Mouse (Mus musculus) MEL (cell line): Measurements from ENCODE around the gene Cbln3.

Source experiments
- CTCF ChIP-seq, 3 experiments: IDR thresholded peaks in 2 of 3; conservative IDR thresholded peaks in 1 of 3; 2 replicates each; pipeline ENCODE4 v1.5.1; 2011 to 2012; ENCODE audit warnings: low read length in 3 of 3, low read depth in 2 of 3, mild to moderate bottlenecking in 2 of 3, improper control_type of control experiment in 1 of 3, inconsistent platforms in 1 of 3, mixed read lengths in 1 of 3, moderate library complexity in 1 of 3; ENCODE audit not compliant: control insufficient read depth in 1 of 3, insufficient read depth in 1 of 3, poor library complexity in 1 of 3, severe bottlenecking in 1 of 3
- E2F4 ChIP-seq: IDR thresholded peaks from 2 replicates; pipeline ENCODE4 v1.6.1; 2011; ENCODE audit warnings: low read depth, low read length, improper control_type of control experiment, borderline replicate concordance
- POLR2A ChIP-seq, 2 experiments: IDR thresholded peaks; 2 replicates each; pipeline ENCODE4 v1.6.1; 2011 to 2012; ENCODE audit warnings: low read length in 2 of 2, mild to moderate bottlenecking in 2 of 2, control low read depth in 1 of 2, improper control_type of control experiment in 1 of 2, low read depth in 1 of 2, moderate library complexity in 1 of 2; ENCODE audit not compliant: control insufficient read depth in 1 of 2, insufficient read depth in 1 of 2, poor library complexity in 1 of 2
- POLR2AphosphoS2 ChIP-seq: IDR thresholded peaks from 2 replicates; pipeline ENCODE4 v1.6.1; 2011; ENCODE audit warnings: low read length, improper control_type of control experiment
- ZKSCAN1 ChIP-seq: IDR thresholded peaks from 2 replicates; pipeline ENCODE4 v1.6.1; 2012; ENCODE audit warnings: low read depth, mild to moderate bottlenecking, inconsistent platforms, low read length, improper control_type of control experiment, moderate library complexity

GRCm38 (mm10) chr14:55926847-55927246 is 42.7 kb upstream of the Cbln3 start:
- no peak for TF ChIP-seq E2F4
- no peak for TF ChIP-seq CTCF (IDR thresholded peaks at IDR 0.05 in 2 of 3, conservative IDR thresholded peaks at IDR 0.05 in 1 of 3; ENCODE audit: control insufficient read depth in 1 of 3, insufficient read depth in 1 of 3, low read depth in 2 of 3, low read length in 3 of 3, poor library complexity in 1 of 3, severe bottlenecking in 1 of 3)
- TF ChIP-seq ZKSCAN1 = no peak
- TF ChIP-seq POLR2A (IDR thresholded peaks at IDR 0.05; ENCODE audit: control insufficient read depth in 1 of 2, insufficient read depth in 1 of 2, low read depth in 1 of 2, low read length in 2 of 2, poor library complexity in 1 of 2) = no peak
- no peak for TF ChIP-seq POLR2AphosphoS2
